Mouse (Mus musculus) MEL (cell line): ENCODE results near the gene Cacna1g. TPM values are rescaled to one million over a fixed set of nuclear protein-coding genes. Genes with fewer than 3 reads are reported as not detected.

Experiments
- DNase-seq: peaks from one replicate; pipeline ENCODE4 v3.0.0; 2011; ENCODE audit warnings: low read depth, low spot score
- H3K27ac ChIP-seq: 2 replicates; pipeline ENCODE4 v1.5.1; 2012; ENCODE audit warnings: low read depth, mild to moderate bottlenecking, control low read depth, low read length, moderate library complexity; ENCODE audit not compliant: control insufficient read depth
- H3K27me3 ChIP-seq, 2 experiments: fragments of 150-350 bp in 1 of 2; sonication (generic) in 1 of 2; 2 replicates each; pipeline ENCODE4 v1.6.1; 2012; ENCODE audit warnings: low read length in 2 of 2, mild to moderate bottlenecking in 2 of 2, improper control_type of control experiment in 1 of 2, moderate library complexity in 1 of 2; ENCODE audit not compliant: insufficient read depth in 2 of 2, control insufficient read depth in 1 of 2
- H3K36me3 ChIP-seq, 2 experiments: 2 replicates each; pipeline ENCODE4 v1.6.1; 2012 to 2014; ENCODE audit warnings: low read length in 2 of 2, improper control_type of control experiment in 1 of 2, inconsistent platforms in 1 of 2, mild to moderate bottlenecking in 1 of 2; ENCODE audit not compliant: insufficient read depth in 2 of 2, control insufficient read depth in 1 of 2
- H3K4me1 ChIP-seq, 2 experiments: fragments of 150-350 bp in 1 of 2; sonication (generic) in 1 of 2; 2 replicates each; pipeline ENCODE4 v1.6.1; 2012; ENCODE audit warnings: low read length in 2 of 2, improper control_type of control experiment in 1 of 2, mild to moderate bottlenecking in 1 of 2; ENCODE audit not compliant: insufficient read depth in 2 of 2, control insufficient read depth in 1 of 2
- H3K4me3 ChIP-seq, 2 experiments: fragments of 150-350 bp in 1 of 2; sonication (generic) in 1 of 2; 2 replicates each; pipeline ENCODE4 v1.5.1; 2012; ENCODE audit warnings: low read depth in 2 of 2, low read length in 2 of 2, mild to moderate bottlenecking in 2 of 2, moderate library complexity in 2 of 2, control low read depth in 1 of 2, improper control_type of control experiment in 1 of 2; ENCODE audit not compliant: control insufficient read depth in 1 of 2, insufficient read depth in 1 of 2
- H3K79me2 ChIP-seq: 2 replicates; pipeline ENCODE4 v1.6.1; 2012; ENCODE audit warnings: mild to moderate bottlenecking, low read length, moderate library complexity; ENCODE audit not compliant: control insufficient read depth, poor library complexity, insufficient read depth
- H3K9ac ChIP-seq: 2 replicates; pipeline ENCODE4 v1.6.1; 2012; ENCODE audit warnings: low read depth, mild to moderate bottlenecking, control low read depth, low read length, moderate library complexity; ENCODE audit not compliant: control insufficient read depth, poor library complexity, severe bottlenecking
- H3K9me3 ChIP-seq: fragments of 150-350 bp; sonication (generic); replicated peaks from 2 replicates; pipeline ENCODE4 v1.6.1; 2012; ENCODE audit warnings: mild to moderate bottlenecking, low read length, improper control_type of control experiment, moderate library complexity; ENCODE audit not compliant: insufficient read depth
- CHD2 ChIP-seq: IDR thresholded peaks from 2 replicates; pipeline ENCODE4 v1.6.1; 2011; ENCODE audit warnings: low read length, improper control_type of control experiment
- E2F4 ChIP-seq: IDR thresholded peaks from 2 replicates; pipeline ENCODE4 v1.6.1; 2011; ENCODE audit warnings: low read depth, low read length, improper control_type of control experiment, borderline replicate concordance
- EP300 ChIP-seq, 2 experiments: IDR thresholded peaks; 2 replicates each; pipeline ENCODE4 v1.6.1; 2011; ENCODE audit warnings: improper control_type of control experiment in 2 of 2, low read length in 2 of 2, low read depth in 1 of 2, mild to moderate bottlenecking in 1 of 2
- ETS1 ChIP-seq: IDR thresholded peaks from 2 replicates; pipeline ENCODE4 v1.6.1; 2012; ENCODE audit warnings: low read depth, mild to moderate bottlenecking, inconsistent platforms, low read length, improper control_type of control experiment, moderate library complexity
- GABPA ChIP-seq: IDR thresholded peaks from 2 replicates; pipeline ENCODE4 v1.6.1; 2012; ENCODE audit warnings: low read depth, mild to moderate bottlenecking, inconsistent platforms, low read length, improper control_type of control experiment, moderate library complexity
- HCFC1 ChIP-seq: IDR thresholded peaks from 2 replicates; pipeline ENCODE4 v1.6.1; 2012; ENCODE audit warnings: low read depth, mild to moderate bottlenecking, inconsistent platforms, low read length, improper control_type of control experiment, moderate library complexity
- KAT2A ChIP-seq: conservative IDR thresholded peaks from 2 replicates; pipeline ENCODE4 v1.6.1; 2012; ENCODE audit warnings: low read depth, low read length, improper control_type of control experiment, inconsistent platforms
- MAX ChIP-seq: IDR thresholded peaks from 2 replicates; pipeline ENCODE4 v1.6.1; 2011; ENCODE audit warnings: low read length, improper control_type of control experiment
- MAZ ChIP-seq: IDR thresholded peaks from 2 replicates; pipeline ENCODE4 v1.6.1; 2012; ENCODE audit warnings: low read depth, mild to moderate bottlenecking, inconsistent platforms, low read length, improper control_type of control experiment
- MEF2A ChIP-seq: IDR thresholded peaks from 2 replicates; pipeline ENCODE4 v1.6.1; 2014; ENCODE audit warnings: low read depth, mild to moderate bottlenecking, inconsistent platforms, low read length, improper control_type of control experiment; ENCODE audit not compliant: poor library complexity, insufficient replicate concordance, severe bottlenecking; ENCODE audit errors: extremely low read depth
- MXI1 ChIP-seq: IDR thresholded peaks from 2 replicates; pipeline ENCODE4 v1.6.1; 2011; ENCODE audit warnings: mild to moderate bottlenecking, low read depth, low read length, improper control_type of control experiment
- MYC ChIP-seq: IDR thresholded peaks from 2 replicates; pipeline ENCODE4 v1.6.1; 2011; ENCODE audit warnings: low read depth, mild to moderate bottlenecking, low read length, improper control_type of control experiment, moderate library complexity
- NELFE ChIP-seq: IDR thresholded peaks from 2 replicates; pipeline ENCODE4 v1.6.1; 2011; ENCODE audit warnings: low read depth, low read length, improper control_type of control experiment
- NRF1 ChIP-seq: IDR thresholded peaks from 2 replicates; pipeline ENCODE4 v1.6.1; 2014; ENCODE audit warnings: low read depth, mild to moderate bottlenecking, inconsistent platforms, low read length, improper control_type of control experiment, moderate library complexity; ENCODE audit not compliant: poor library complexity, insufficient read depth, severe bottlenecking
- POLR2AphosphoS2 ChIP-seq: IDR thresholded peaks from 2 replicates; pipeline ENCODE4 v1.6.1; 2011; ENCODE audit warnings: low read length, improper control_type of control experiment
- POLR2AphosphoS5 ChIP-seq: IDR thresholded peaks from 2 replicates; pipeline ENCODE4 v1.6.1; 2012; ENCODE audit warnings: low read depth, borderline replicate concordance, mild to moderate bottlenecking, inconsistent platforms, low read length, moderate library complexity, mixed read lengths
- SIN3A ChIP-seq: IDR thresholded peaks from 2 replicates; pipeline ENCODE4 v1.6.1; 2012; ENCODE audit warnings: low read length, improper control_type of control experiment, inconsistent platforms
- TAL1 ChIP-seq: IDR thresholded peaks from 2 replicates; pipeline ENCODE4 v1.6.1; 2012; ENCODE audit warnings: mild to moderate bottlenecking, inconsistent platforms, low read length, moderate library complexity, mixed read lengths
- TCF12 ChIP-seq: IDR thresholded peaks from 2 replicates; pipeline ENCODE4 v1.6.1; 2014; ENCODE audit warnings: low read depth, mild to moderate bottlenecking, inconsistent platforms, low read length, improper control_type of control experiment, moderate library complexity
- UBTF ChIP-seq: IDR thresholded peaks from 2 replicates; pipeline ENCODE4 v1.6.1; 2012; ENCODE audit warnings: low read depth, mild to moderate bottlenecking, inconsistent platforms, low read length, improper control_type of control experiment, moderate library complexity, borderline replicate concordance; ENCODE audit not compliant: insufficient read depth
- USF1 ChIP-seq: IDR thresholded peaks from 2 replicates; pipeline ENCODE4 v1.6.1; 2014; ENCODE audit warnings: low read depth, mild to moderate bottlenecking, inconsistent platforms, low read length, improper control_type of control experiment, moderate library complexity
- ZKSCAN1 ChIP-seq: IDR thresholded peaks from 2 replicates; pipeline ENCODE4 v1.6.1; 2012; ENCODE audit warnings: low read depth, mild to moderate bottlenecking, inconsistent platforms, low read length, improper control_type of control experiment, moderate library complexity
- ZMIZ1 ChIP-seq: IDR thresholded peaks from 2 replicates; pipeline ENCODE4 v1.6.1; 2012; ENCODE audit warnings: low read depth, mild to moderate bottlenecking, inconsistent platforms, low read length, improper control_type of control experiment, moderate library complexity
- polyA plus RNA-seq, 2 experiments: library from polyadenylated mRNA; stranded (reverse) in 1 of 2; unstranded in 1 of 2; fragments of >175 nt in 1 of 2; fragments of >200 nt in 1 of 2; gene quantifications; 2 replicates each; pipeline versions ENCODE4 v1.2.1 to v1.2.4; 2012; ENCODE audit warnings: low replicate concordance in 2 of 2, low read depth in 1 of 2; ENCODE audit not compliant: insufficient read length in 2 of 2, insufficient read depth in 1 of 2, missing spikeins in 1 of 2
- total RNA-seq: library from RNA; depleted of rRNA; stranded (reverse); fragments of 300-350 nt; gene quantifications from 2 replicates; pipeline ENCODE4 v1.2.3, GENCODE M21; 2012; rRNA removed

Cacna1g gene
- total RNA-seq (0.04 TPM in 1 of 2 replicates, not detected in the other), polyA plus RNA-seq (under 1 TPM in 1 of 2 experiments, not detected in 1; 0.01 TPM)

DNA sequence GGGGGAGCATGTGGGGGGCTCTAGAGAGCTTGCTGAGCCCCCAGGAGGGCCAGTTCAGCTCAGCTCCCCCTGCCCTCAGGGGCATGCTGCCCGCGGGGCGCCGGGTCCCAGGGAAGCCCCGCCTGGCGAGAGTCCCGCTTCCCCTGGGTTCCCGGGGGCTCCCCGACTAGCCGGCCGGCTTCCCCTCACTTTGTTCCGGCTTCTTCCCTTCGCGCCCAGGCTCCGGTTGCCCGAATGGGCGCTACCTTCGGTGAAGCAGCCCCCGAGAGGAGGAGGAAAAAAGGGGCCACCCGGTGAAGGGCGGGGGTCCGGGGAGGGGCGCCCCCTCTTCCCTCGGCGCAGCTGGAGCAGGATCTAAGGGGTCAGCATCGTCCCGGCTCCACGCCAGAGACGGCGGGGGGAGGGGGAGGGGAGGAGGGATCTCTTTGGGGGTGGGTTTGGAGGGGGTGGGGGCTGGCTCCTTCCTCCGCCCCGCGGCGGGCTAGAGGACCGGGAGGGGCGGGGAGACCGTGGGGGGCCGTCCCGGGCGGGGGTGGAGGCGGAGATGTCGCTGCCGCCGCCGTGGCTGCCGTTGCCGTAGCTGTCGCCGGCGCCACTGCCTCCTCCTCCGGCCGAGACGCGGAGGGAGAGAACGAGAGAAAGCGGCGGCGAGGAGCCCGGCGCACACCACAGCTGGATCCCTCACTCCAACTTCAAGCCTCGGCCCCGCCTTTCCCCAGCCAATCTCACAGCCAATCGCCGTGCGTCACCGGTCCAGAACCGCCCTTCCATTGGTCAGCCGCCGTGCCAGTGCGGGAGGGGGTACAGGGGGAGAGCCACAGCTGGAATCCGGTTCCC is at the start of gene Cacna1g:
Cacna1g (minus strand) TSS at position 492 of the 837 bp plus-strand sequence.
- peak; percentile 88 for DNase-seq
- H3K9ac ChIP-seq: no peak within 1 kb of the TSS
- peak within 1 kb of the TSS; percentile 16 to 35; a peak in 3 of 4 replicates for H3K4me3 ChIP-seq

DNA sequence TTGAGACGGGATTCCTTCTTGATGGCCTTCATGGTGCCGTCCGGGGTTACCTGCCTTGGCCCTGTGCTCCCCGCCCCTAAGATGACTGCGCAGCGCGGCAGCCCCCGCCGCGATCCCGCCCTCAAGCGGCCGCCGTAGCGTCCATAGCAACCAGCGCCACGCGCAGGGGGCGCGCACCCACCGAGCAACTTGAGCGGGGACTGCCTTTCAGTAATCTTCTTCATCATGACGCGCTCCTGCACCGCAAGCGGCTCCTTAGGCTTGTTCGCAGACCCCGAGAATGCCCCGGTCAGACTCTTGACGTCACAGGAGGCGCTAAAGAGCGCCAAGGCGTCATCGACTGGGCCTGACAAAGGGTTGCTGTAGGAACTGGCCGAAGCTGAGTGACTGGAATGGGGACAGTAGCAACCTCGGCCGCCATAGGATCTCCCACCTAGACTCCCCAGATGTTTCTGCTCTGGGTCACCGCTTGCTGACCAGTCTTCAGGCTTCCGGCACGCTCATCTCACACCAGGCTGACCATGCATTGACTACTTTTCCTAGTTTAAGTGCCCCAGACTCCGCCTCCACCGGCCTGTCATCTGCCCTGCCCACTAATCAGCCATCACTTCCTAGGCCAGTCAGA is 47.3 kb upstream of the Cacna1g start, which contains the start of gene Mycbpap:
Mycbpap (minus strand) TSS at position 524 of the 625 bp plus-strand sequence.
- H3K27ac ChIP-seq: no peak within 1 kb of the TSS
- no peaks in the 10 kb centered on the region for H3K9me3 ChIP-seq
- no peaks in the 10 kb centered on the region for H3K4me1 ChIP-seq
- H3K4me3 ChIP-seq: no peak within 1 kb of the TSS
- H3K79me2 ChIP-seq: no peaks in the 10 kb centered on the region
- no peak for DNase-seq
- H3K36me3 ChIP-seq: no peaks in the 10 kb centered on the region
- peaks cover 18 to 38% of the 10 kb centered on the region in 2 experiments for H3K27me3 ChIP-seq
- no peak for TF ChIP-seq GABPA
- TF ChIP-seq ZMIZ1: no peak
- no peak for TF ChIP-seq SIN3A
- TF ChIP-seq MAX: no peak
- no peak for TF ChIP-seq E2F4
- TF ChIP-seq NRF1: no peak
- no peak for TF ChIP-seq POLR2AphosphoS5
- TF ChIP-seq TAL1: no peak
- no peak for TF ChIP-seq MXI1
- TF ChIP-seq EP300 (IDR thresholded peaks at IDR 0.05; ENCODE audit: low read depth in 1 of 2, low read length in 2 of 2): no peak
- TF ChIP-seq HCFC1: no peak
- no peak for TF ChIP-seq TCF12
- TF ChIP-seq CHD2: no peak
- no peak for TF ChIP-seq NELFE
- no peak for TF ChIP-seq ETS1
- TF ChIP-seq KAT2A: no peak
- no peak for TF ChIP-seq POLR2AphosphoS2
- TF ChIP-seq ZKSCAN1: no peak
- TF ChIP-seq USF1: no peak
- no peak within 1 kb of the TSS for H3K9ac ChIP-seq

More for the DNA sequence above, at the start of gene Cacna1g:
- Histone ChIP-seq H3K27ac (no peak within 1 kb of the TSS), H3K79me2 (no peaks in the 10 kb centered on the region), H3K9me3 (no peaks in the 10 kb centered on the region), H3K27me3 (peaks cover 5 to 12% of the 10 kb centered on the region in 2 experiments; a peak in 3 of 4 replicates), H3K4me1 (no peaks in the 10 kb centered on the region), H3K36me3 (no peaks in the 10 kb centered on the region)
- TF ChIP-seq MXI1 (0 out of 2 replicates have a peak, but pooled peaks have one; percentile 19), MEF2A (no peak), MYC (no peak), MAZ (peak; percentile 70; the same call in 1 of the 2 replicates), UBTF (0 out of 2 replicates have a peak, but pooled peaks have one; percentile 57)
